Mouse (Mus musculus): ENCODE measurements at regions not wholly inside any gene's neighbourhood (a gene's known extent, or its start where the extent isn't known, plus 50 kb on each side); places are given as distances from the start of the nearest gene placed in this dataset.

DNA sequence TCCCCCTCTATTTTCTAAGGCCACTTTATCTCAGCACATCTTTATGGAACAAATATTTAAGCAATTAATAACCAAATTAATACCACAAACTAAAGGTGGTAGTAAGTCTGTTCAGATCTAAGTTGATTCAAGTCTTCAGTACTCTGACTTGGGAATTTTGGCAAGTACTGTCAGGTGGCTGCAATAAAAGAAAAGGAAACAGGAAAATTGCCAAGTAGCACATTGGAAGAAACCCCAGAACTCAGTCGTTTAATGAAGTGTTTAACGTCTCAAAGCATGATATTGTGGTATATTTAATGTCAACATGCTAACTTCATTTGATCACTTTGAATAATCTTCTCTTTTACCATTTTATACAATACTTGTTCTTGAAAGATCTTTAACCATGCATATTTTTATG lies 142.2 kb downstream of the Gm11146 start:
- no peak for DNase-seq

DNA sequence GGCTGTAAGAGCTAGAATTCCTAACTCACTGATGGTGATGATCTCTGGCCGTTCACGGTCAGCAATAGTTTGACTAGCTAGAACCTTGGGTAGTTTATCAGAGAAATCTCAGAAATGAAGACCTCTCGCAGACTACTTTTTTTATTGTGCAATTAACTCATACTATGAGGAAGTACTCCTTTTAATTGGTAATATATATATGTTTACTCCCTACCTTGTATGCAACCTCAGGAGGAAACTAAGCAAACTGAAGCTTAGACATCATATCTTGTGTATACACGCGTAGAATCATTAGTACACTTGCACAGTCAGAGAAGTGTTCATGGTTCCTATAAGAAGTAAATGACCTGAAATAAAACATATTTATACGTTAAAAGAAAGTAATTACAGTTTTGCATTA lies 157.2 kb downstream of the Gm11146 start:
- no peak for DNase-seq

DNA sequence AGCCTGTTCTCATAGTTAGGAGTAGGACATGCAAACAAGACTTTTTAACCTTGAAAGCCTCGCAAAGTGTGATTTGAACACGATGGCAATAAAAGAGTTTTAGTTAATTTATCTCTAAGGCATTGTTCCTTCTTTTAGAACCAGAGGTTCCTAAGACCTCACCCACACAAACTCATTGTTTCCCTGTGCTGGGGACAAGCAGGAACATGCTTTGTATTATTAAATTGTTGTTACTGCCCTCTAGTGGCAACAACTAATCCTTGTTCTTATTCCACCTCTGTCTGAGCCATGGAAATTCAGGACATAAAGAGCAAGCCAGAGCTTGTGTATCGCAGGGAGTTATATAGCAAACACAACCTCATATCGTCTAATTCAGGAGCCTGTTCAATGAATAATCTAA lies 157.9 kb downstream of the Gm11146 start:
- DNase-seq, result peak; percentile 27

DNA sequence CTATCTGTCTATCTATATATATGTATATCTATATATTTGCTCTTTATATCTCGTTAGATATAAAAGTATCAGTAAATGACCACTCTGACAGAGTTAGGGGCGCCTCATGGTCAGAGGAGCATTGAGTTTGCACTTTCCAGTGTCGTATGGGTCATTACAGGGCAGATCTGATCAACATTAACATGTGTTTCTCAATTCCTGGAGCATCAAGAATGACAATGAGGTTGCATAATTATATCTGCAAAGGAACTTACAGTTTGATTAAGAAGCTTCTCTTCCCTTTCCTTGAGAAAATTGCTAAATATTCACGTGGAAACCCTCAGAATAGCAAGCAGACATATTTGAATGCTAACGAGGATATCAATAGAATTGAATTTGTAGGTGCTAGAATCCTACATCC lies 158.6 kb downstream of the Gm11146 start:
- DNase-seq, result no peak

DNA sequence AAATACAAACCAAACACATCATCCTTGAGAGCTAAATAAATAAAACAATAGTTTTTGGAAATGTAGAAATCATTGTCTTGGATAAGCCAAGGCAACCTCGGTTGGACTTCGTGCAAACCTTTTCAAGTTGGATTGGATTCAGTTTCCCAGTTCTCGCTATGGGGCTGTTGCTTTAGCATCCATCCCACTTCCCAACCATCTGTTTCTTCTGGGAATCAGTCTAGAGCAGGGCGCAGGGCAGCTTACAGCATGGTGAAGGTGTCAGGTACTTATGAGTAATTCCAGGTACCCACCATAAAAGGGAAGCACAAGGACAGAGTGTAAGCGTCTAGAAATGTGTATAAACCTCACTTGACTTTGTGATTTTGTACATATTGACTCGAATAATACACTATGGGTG lies 159.0 kb downstream of the Gm11146 start:
- DNase-seq, result no peak

DNA sequence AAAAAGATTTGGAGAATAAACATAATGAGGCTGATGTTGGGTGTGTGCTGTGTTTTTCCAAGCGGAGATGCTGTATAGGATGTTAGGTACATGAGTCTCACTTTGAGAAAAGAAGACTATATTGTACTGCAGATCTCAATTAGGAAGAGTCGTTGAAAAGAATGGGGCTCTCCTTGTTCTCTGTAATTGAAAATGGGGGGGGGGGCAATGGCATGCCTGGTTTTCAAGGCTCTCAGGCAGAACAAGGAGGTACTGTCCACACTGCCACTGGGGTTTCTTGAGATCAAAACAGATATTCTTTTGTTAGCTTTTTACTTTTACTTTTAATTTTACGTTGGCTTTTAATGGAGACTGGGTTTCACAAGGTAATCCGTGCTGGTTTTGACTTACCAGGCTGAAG lies 170.5 kb downstream of the Gm11146 start:
- no peak for DNase-seq

DNA sequence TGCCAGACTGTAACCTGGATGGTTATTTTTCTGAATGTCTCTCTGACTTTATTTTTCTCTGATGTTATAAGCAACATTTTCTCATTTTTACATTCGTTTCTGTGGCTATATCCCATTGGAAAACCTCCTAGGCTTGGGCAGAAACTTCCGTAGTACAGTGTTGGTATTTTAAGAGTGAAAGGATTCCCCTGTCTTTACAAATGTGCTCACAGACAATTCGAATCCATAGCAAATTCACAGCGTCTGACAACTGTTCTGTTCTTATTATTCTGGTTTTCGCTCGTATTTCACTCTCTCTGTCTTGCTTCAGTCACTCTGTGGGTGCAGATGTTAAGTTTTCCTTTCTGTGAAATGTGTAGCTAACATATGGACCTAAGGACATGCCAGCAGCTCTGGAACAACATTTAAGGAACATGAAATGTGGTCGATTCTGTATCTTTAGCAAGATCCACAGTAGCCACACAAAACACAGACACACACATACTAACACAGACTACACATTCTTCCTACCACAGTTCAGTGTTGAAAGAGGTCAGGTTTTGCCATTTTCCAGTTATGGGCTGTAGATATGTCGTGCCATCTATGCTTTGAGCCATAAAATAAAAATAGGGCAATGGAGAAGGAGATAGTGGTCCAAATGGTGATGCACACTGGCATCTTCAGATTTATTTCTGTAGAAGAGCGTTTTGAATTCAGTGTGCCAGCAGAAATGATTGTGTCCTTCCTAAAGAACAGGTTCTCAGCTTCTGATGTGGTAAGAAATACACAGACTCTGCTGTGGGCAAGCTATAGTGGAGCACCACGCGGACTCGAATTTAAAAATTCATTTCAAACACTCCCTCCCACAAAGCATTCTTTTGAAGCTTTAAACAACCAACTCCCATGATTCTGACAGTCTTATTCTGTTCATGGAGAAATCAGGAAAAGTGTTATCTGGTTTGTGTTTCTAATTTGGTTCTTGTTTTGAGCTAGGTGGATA lies 179.2 kb downstream of the Gm11146 start:
- DNase-seq, result no peak

DNA sequence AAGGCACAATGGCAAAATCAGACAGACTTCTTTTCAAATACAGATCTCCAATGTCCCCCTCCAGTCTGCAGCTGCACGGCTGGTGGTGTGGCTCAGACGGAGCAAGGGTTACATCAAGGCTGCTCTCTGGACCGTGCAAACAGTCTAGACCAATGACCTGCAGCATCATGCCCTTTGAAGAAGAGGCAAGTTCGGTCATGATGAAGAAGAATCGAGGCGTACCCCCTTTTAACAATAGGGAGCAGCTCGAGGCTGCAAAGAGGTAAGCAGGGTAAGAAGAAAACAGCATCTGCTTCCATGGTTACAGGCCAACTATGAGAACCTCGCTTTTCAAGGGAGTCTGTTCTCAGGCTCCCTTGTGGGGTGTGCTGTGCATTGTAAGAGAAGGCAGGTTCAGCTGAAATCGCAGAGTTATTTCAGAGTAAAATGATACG lies 180.3 kb downstream of the Gm11146 start:
- peak; percentile 15 for DNase-seq

DNA sequence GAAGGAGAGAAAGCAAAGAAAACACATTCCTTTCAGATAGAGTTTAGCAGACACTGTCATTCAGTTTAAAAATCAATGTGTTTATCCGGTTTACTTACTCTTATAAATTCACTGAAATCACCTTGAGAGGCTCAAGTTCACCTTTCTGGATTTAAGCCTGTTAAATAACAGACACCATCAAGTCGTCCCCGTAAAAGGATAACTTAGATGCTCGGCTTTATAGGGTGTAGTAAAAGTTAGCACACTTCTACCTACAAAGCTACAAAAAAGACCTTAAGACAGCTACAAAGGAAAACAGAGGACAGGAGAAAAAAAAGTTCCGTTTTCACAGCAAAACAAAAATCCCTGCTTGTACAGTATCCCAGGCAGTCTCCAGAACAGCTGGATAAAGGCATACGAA lies 180.9 kb downstream of the Gm11146 start:
- DNase-seq, result no peak

DNA sequence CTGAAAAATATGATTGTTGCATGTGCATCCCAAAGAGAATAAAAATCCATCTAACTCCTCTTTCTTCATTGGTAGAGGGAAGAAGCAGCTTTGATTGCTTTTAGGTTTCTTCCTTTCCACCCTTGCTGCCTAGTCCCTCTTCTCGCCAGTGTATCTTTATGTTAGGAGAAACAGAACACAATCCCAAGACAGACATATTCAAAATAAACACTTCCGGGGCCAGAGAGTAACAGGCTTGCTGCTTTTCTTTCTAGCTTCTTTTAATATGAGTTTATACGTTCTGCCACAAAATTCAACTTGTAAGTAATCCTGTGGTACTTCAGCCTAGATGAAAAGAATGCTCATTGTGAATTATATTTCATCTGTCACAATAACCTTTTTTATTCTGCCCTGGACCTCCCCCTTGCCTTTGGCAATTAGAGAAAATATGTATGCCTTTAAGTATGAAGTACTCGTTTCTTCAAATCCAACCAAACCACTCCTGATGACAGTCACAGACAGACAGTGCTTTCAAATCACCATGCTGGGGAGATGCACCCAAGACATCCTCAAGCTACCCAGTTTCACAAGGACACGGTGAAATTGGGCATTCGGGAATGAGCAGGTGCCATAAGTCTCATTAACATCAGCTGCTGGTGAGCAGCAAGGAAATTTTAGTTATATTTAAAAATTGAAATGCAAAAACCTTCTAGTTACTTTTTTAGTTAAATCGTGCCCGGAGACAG lies 181.6 kb downstream of the Gm11146 start:
- no peak for DNase-seq

DNA sequence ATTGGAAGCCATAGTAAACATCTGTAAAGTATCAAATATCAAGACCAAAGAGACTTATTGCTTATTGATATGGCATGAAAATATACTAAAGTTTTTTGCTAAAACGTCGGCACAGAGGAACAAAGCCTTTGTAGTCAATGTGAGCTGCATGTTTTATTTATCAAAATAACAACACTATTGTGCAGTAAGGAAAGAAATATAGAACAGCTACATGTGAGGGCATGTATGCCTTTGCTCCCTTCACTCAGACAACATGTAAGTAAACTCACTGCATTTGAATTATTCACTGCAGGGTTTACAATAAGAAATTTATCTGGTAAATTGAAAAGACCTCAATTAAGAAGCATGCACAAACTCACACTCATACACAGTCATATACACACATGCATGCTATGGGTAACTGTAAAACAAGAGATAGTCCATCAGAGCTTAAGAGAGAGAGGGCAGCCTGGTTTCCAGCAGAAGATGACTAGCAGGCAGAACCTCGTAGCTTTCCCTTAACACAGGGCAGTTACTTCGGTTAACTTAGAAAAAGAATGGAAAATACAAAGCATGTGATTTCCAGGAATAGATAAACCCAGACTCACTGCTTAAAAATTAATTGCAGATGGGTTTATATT lies 182.7 kb downstream of the Gm11146 start:
- no peak for DNase-seq

DNA sequence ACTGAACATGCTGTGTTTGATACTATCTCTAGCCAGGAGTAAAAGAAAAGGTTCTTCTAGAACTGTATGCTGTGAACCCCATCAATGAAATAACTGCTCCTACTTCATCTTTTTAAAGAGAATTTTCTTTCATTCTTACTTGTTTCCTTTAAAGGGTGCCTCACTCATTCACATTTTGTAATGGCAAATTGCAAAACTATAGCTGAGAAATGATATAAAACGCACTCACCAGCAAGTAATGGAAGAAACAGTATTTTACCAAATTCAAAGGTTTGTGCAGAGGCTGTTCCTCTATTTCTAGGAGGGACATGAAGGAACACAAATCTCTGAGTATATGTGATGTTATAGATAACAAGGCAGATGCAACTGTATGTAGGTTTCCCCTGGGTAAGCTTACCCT lies 183.4 kb downstream of the Gm11146 start:
- DNase-seq, result no peak

DNA sequence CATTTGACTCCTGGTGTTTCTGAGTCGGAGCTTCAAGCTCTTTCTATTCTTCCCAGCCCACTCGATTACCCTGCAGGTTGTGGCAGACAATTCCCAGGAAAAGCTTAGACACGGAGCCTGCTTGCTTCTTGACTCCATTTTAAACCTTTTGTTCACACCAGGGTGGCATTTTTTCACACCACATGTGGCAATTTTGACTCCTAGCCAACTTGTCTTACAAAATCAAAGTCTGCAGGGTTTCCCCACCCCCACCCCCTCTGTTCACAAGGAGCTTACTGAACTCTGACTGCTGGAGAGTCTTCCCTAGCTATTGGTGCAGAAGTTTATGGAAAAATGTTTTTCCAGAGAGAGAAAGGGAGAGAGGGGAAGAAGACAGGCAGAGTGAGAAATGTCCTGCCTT lies 184.1 kb downstream of the Gm11146 start:
- DNase-seq, result peak; percentile 47

DNA sequence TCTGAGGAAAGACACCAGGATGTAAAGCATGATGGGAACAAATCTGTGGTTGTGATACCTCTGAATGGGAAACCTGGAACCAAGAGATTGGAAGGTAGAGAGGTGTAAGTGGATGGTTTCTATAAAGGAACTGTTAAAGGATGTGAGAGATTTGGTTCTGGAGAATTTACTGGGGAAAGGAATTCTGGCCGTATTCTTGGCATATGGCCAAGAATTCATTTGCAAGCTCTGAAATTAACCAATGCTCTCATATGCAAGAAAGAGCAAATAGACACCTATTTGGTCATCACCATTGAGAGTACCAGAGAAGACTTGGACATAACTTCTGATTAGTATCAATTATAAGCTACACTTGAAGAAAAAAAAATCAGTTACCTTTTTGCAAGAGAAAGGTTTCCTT lies 187.3 kb downstream of the Gm11146 start:
- no peak for DNase-seq

DNA sequence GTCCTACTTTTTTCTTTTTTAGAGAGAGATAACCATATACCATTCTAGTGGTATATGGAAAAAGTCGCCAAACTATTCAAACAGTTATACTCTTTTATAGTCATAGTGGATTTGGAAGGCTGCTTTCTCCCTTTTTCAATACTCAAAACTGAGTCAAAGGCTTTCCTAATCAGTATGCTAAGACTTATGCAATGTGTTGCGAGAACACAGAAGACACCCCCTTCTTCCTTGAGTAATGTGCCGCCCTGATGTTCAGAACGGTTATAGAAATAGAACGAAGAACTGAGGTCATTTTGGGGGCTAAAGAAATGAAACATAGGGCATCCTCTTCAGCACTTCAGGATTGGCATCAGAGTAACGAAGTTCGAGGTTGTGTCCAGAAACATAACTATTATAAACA lies 192.7 kb downstream of the Gm11146 start:
- DNase-seq, result no peak

DNA sequence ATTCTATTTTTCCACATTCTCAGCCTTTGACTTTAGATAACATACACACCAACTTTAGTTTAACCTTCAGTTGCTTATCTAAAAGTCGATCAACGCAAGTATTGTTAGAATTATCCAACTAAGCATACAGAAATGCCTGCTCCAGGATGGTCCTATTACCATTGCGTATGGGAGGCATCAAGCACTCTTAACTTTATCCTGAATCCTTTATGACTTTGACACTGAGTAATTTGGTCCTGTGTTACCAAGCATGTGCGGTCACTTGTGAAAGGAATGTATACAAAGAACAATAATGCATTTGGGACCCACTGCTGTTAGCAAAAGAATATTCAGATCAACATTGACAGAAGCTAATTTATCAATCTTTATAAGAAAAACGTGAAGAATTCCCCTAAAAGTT lies 194.9 kb downstream of the Gm11146 start:
- DNase-seq, result no peak

DNA sequence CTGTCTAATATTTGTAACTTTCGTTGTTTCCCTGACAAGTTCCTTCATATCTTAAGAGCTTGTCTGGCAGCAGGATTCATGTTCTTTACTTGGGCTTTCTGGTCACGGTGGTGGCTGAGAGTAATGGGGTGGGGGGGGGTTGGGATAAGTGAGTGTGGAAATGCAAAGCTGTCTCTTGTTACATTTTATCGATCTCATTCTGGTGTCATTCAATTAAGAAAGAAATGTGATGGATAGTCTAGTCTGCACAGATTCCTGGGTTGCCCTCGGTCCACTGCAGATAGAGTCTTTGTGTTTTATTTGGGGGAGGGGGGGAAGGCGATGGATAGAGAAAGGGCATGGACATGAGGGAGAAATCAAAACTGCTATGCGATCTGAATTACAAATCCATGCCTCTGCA lies 196.0 kb downstream of the Gm11146 start:
- no peak for DNase-seq

DNA sequence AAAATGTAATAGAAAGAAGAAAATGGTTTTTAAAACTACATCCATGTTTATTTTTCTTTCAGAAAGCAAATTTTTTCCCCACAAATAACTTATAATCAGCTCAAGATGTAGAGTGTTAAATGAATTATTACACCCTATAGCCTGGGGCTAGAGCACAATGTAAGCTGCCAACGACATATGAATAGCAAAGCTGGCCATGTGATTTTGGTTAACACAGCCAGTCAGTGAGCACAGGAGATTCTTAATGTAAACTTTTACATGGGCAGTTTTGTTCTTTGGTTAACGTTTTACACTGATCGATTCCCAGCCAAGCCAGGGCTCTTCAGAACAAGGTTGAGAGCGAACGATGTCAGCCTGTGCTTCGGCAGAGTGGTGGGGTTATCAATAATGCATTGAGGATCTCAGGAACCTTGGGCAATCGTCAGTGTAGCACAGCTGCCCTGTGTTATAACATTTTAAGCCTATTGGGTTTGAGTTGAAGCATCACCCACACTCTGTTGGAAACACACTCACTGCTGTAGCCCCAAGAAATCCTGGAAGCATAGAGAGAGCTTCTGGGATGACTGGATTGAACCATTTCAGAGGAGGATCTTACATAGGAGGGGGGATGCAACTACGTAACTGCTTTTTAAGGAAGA lies 196.6 kb downstream of the Gm11146 start:
- no peak for DNase-seq

DNA sequence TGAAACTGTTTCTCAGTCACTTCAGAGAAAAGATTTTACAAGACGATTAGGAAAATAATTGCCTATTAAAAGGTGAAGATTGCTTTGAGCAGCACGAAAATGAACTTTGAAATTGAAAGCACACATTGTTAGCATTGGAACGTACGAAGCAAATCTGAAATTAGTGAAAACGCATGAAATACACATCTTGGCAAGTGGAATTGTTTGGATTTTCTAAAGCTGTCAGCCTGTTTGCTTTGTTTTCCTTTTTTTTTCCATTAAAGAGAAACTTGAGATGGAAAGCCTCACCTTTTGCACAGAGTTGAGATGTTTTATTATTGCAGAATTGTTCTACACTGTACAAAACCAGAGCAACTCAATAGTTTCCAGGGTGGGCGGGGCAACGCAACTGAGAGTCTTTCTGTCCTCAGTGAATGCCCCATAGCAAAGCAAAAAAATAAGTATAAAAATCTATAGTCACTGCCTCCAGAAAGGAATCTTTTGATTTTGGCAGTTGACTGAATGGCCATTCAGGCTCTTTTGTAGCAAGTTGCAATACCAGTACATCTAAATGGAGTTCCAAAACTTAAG lies 199.1 kb downstream of the Gm11146 start:
- no peak for DNase-seq

DNA sequence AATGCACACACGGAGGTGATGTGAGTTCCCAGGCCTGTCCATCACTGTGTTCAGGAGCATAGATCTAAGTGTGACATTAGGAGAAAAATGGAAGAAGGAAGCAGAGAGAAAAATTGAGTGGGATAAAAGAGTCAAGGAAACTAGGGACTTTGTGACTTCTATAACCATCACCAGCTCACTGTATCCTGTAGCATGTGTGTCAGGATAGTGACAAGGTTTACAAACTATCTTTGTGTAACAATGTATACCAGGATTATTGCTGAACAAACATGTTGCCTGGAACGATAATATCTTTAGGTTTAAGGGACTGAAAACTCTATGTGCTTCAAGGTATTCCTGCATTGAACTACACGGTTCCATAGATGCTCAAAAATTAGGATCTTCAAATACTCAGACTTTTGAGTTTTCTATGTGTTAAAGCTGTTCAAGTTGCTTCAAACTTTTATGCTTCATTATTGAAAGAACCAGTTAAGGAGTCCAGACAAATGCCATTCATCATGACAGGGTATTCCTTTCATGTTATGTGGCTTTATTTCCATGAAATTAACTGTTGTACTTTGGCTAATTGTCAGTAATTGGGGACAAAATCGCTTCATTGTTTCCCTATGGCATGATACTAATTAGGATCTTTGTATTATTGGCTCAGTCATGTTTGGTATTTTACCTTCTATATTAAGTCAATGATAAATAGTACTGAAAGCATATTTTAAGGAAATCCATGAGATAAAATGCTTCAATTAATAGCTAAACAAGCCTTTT lies 200.5 kb downstream of the Gm11146 start:
- DNase-seq, result no peak

DNA sequence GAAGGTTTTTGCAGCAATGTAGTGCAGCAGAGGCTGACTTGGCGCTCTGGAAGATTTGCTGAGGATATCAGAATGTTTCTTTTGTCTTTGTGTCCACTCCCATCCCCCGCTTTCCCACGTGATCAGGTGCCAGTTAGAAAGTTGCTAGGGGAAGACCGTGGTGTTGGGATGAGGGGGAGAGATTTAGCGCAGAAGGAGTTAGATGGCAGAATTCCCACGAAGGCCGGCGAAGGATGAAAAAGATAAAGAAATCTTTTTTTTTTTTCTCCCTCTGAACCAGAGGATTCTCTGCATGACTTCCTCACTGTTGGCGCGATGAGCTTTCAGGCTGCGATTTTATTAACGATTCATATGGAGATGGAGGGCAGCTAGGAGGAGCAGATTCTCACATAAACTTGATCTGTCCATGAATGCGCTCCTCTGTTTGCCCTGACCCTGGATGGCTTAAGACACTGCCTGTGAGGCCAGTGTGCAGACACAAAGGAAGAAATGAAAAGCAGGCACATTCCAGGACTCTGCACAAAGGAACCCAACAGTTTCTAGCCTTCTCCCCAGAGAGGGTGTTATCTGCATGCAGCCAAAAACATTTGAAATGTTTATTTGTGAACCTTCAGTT lies 201.5 kb downstream of the Gm11146 start:
- DNase-seq, result peak; percentile 61

Measured in adrenal gland, postnatal 10 days (tissue).